Comparison of ENCODE assay signal across 9 mouse cellular contexts in the genomic region with DNA sequence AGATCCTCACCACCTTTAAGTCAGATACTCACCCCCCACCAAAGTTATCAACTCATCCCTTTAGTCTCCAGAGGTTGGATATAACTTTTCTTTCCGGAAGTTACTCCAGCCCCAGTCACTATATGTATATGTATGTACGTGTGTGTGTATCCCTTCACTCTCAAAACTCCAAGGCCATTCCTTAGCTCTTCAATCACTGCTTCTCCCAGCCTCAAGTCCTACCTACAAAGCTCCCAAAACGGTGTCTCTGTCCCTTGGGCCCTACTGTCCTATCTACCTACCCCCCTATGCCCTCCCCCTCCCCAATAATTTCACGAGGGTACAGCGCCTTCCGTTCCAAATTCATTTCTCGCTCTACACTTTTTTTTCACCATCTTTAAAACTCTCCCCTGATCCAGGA. TPM values are rescaled to one million over a fixed set of nuclear protein-coding genes. Genes with fewer than 3 reads are reported as not detected.
A peak's percentile ranks its signal among the peaks of the same experiment; 100 is the strongest.
DNase-seq lines count a peak whose midpoint lies in the region; ATAC-seq and TF ChIP-seq lines count a peak whose summit lies in the region.
"Had no signal": no experiment of that assay in that cellular context is flagged by ENCODE, and none has a peak within 500 bp of the region (broad histone marks: within the 10 kb centered on the region; RNA-seq: fewer than 3 reads in every experiment).

No protein-coding gene starts in this region.

- WGBS in heart, embryonic 16.5 days, result 10% methylated on average over 7 of the region's 7 CpGs
- WGBS in hindbrain, embryonic 13.5 days, result 21% methylated on average over 7 of the region's 7 CpGs
- WGBS in midbrain, embryonic 14.5 days, result 24% methylated on average over 7 of the region's 7 CpGs

- TF ChIP-seq RAD21 in MEL (IDR thresholded peaks at IDR 0.05; ENCODE audit: low read depth, low read length), result no peak

- peak overlapping the region; percentile 64 for H3K4me2 ChIP-seq in heart, embryonic 16.5 days (ENCODE audit: low read depth, low read length)
- peak overlapping the region; percentile 58 for H3K4me2 ChIP-seq in hindbrain, embryonic 13.5 days
- H3K4me2 ChIP-seq in midbrain, embryonic 14.5 days (ENCODE audit: low read length), result peak overlapping the region; percentile 64

- H3K4me3 ChIP-seq in heart, embryonic 16.5 days (ENCODE audit: low read length), result peak overlapping the region; percentile 68
- peak overlapping the region; percentile 98 to 99 for H3K4me3 ChIP-seq in MEL (ENCODE audit: control insufficient read depth in 1 of 2, insufficient read depth in 1 of 2, low read depth in 2 of 2, low read length in 2 of 2)
- H3K4me3 ChIP-seq in hindbrain, embryonic 13.5 days, result peak overlapping the region; percentile 58
- peak overlapping the region; percentile 51 for H3K4me3 ChIP-seq in midbrain, embryonic 14.5 days (replicated peaks; ENCODE audit: low read depth, low read length)

- TF ChIP-seq CTCF in MEL (IDR thresholded peaks at IDR 0.05 in 2 of 3, conservative IDR thresholded peaks at IDR 0.05 in 1 of 3; ENCODE audit: control insufficient read depth in 1 of 3, insufficient read depth in 1 of 3, low read depth in 2 of 3, low read length in 3 of 3, poor library complexity in 1 of 3, severe bottlenecking in 1 of 3), result no peak

- no peak for TF ChIP-seq POLR2A in MEL (IDR thresholded peaks at IDR 0.05; ENCODE audit: control insufficient read depth in 1 of 2, insufficient read depth in 1 of 2, low read depth in 1 of 2, low read length in 2 of 2, poor library complexity in 1 of 2)

- peak overlapping the region; percentile 88 for H3K27ac ChIP-seq in heart, embryonic 16.5 days (ENCODE audit: low read length)
- H3K27ac ChIP-seq in MEL (ENCODE audit: control insufficient read depth, low read depth, low read length), result no peak overlapping the region
- peak overlapping the region; percentile 74 for H3K27ac ChIP-seq in hindbrain, embryonic 13.5 days
- H3K27ac ChIP-seq in midbrain, embryonic 14.5 days (replicated peaks; ENCODE audit: low read depth, low read length), result no peak overlapping the region

- no peaks in the 10 kb centered on the region; the same call in 1 of the 2 replicates for H3K36me3 ChIP-seq in heart, embryonic 16.5 days (ENCODE audit: control insufficient read depth, insufficient read depth)
- H3K36me3 ChIP-seq in MEL (ENCODE audit: control insufficient read depth in 1 of 2, insufficient read depth in 2 of 2, low read length in 2 of 2), result peaks cover 0 to 6% of the 10 kb centered on the region in 2 experiments; a peak in 2 of 4 replicates
- H3K36me3 ChIP-seq in hindbrain, embryonic 13.5 days, result peaks cover 5% of the 10 kb centered on the region; the same call in 1 of the 2 replicates
- H3K36me3 ChIP-seq in midbrain, embryonic 14.5 days (ENCODE audit: control insufficient read depth, insufficient read depth, low read length), result peaks cover 6% of the 10 kb centered on the region; the same call in 1 of the 2 replicates

- peaks cover 2% of the 10 kb centered on the region; the same call in 1 of the 2 replicates for H3K4me1 ChIP-seq in heart, embryonic 16.5 days (ENCODE audit: control insufficient read depth, insufficient read depth, low read length)
- H3K4me1 ChIP-seq in MEL (ENCODE audit: control insufficient read depth in 1 of 2, insufficient read depth in 2 of 2, low read length in 2 of 2), result peaks cover 0 to 3% of the 10 kb centered on the region in 2 experiments; a peak in 1 of 4 replicates
- H3K4me1 ChIP-seq in hindbrain, embryonic 13.5 days (replicated peaks), result peaks cover 8% of the 10 kb centered on the region
- H3K4me1 ChIP-seq in midbrain, embryonic 14.5 days (ENCODE audit: control insufficient read depth, insufficient read depth, low read length), result no peaks in the 10 kb centered on the region

- intact Hi-C loops in left cerebral cortex, postnatal 36 days (cut with DNase I), result no loop called here

- no peaks in the 10 kb centered on the region for H3K27me3 ChIP-seq in heart, embryonic 16.5 days (ENCODE audit: control insufficient read depth, insufficient read depth, low read length)
- H3K27me3 ChIP-seq in MEL (ENCODE audit: control insufficient read depth in 1 of 2, insufficient read depth in 2 of 2, low read length in 2 of 2), result no peaks in the 10 kb centered on the region
- no peaks in the 10 kb centered on the region for H3K27me3 ChIP-seq in hindbrain, embryonic 13.5 days
- no peaks in the 10 kb centered on the region for H3K27me3 ChIP-seq in midbrain, embryonic 14.5 days (ENCODE audit: control insufficient read depth, insufficient read depth, low read length)

- peak overlapping the region; percentile 75 for H3K9ac ChIP-seq in heart, embryonic 16.5 days (ENCODE audit: low read length)
- H3K9ac ChIP-seq in MEL (ENCODE audit: control insufficient read depth, low read depth, low read length, poor library complexity, severe bottlenecking), result peak overlapping the region; percentile 94
- H3K9ac ChIP-seq in hindbrain, embryonic 13.5 days, result peak overlapping the region; percentile 77
- H3K9ac ChIP-seq in midbrain, embryonic 14.5 days (replicated peaks; ENCODE audit: low read length), result peak overlapping the region; percentile 54

- no peaks in the 10 kb centered on the region for H3K9me3 ChIP-seq in heart, embryonic 16.5 days (replicated peaks; ENCODE audit: control insufficient read depth, low read length)
- H3K9me3 ChIP-seq in MEL (replicated peaks; ENCODE audit: insufficient read depth, low read length), result no peaks in the 10 kb centered on the region
- no peaks in the 10 kb centered on the region for H3K9me3 ChIP-seq in hindbrain, embryonic 13.5 days
- H3K9me3 ChIP-seq in midbrain, embryonic 14.5 days (ENCODE audit: control insufficient read depth, low read length), result no peaks in the 10 kb centered on the region

- ATAC-seq in heart, embryonic 16.5 days (replicated peaks; ENCODE audit: extremely low read depth, insufficient read depth, low FRiP score), result peak; percentile 26; the same call in 1 of the 2 replicates
- peak; percentile 7; the same call in 1 of the 2 replicates for ATAC-seq in hindbrain, embryonic 13.5 days (ENCODE audit: low FRiP score)
- peak; percentile 32 for ATAC-seq in midbrain, embryonic 14.5 days (ENCODE audit: low FRiP score, low TSS enrichment)
- ATAC-seq in inflammation-experienced regulatory T-cells, adult 6 months, result no peak

- TF ChIP-seq EP300 in MEL (IDR thresholded peaks at IDR 0.05; ENCODE audit: low read depth in 1 of 2, low read length in 2 of 2), result no peak

- peaks cover 10% of the 10 kb centered on the region for H3K79me2 ChIP-seq in MEL (ENCODE audit: control insufficient read depth, insufficient read depth, low read length, poor library complexity)

- DNase-seq in heart, adult 11 months, result no peak
- peak; percentile 33 for DNase-seq in MEL (ENCODE audit: low read depth, low spot score)
- no peak for DNase-seq in midbrain, embryonic 14.5 days
- no peak for DNase-seq in left cerebral cortex, postnatal 36 days (ENCODE audit: low spot score in 2 of 2)
- DNase-seq in frontal cortex, adult 2 months (ENCODE audit: extremely low spot score in 1 of 2, low spot score in 1 of 2), result no peak
- DNase-seq: kidney, adult 11 months had no signal

TF ChIP-seq in MEL, 35 proteins besides CTCF, POLR2A, EP300 and RAD21:
- TF ChIP-seq BHLHE40 (IDR thresholded peaks at IDR 0.05; ENCODE audit: borderline replicate concordance, low read depth, low read length), result no peak
- no peak for TF ChIP-seq E2F4 (IDR thresholded peaks at IDR 0.05; ENCODE audit: borderline replicate concordance, low read depth, low read length)
- TF ChIP-seq JUND (IDR thresholded peaks at IDR 0.05; ENCODE audit: low read depth, low read length), result no peak
- TF ChIP-seq TAL1 (IDR thresholded peaks at IDR 0.05; ENCODE audit: low read length), result no peak
- no peak for TF ChIP-seq USF2 (IDR thresholded peaks at IDR 0.05; ENCODE audit: borderline replicate concordance in 1 of 2, insufficient read depth in 1 of 2, low read depth in 1 of 2, low read length in 2 of 2)
- TF ChIP-seq TCF12 (IDR thresholded peaks at IDR 0.05; ENCODE audit: low read depth, low read length), result no peak
- TF ChIP-seq POLR2AphosphoS2 (IDR thresholded peaks at IDR 0.05; ENCODE audit: low read length), result no peak
- no peak for TF ChIP-seq MAZ (IDR thresholded peaks at IDR 0.05; ENCODE audit: low read depth, low read length)
- TF ChIP-seq USF1 (IDR thresholded peaks at IDR 0.05; ENCODE audit: low read depth, low read length), result no peak
- no peak for TF ChIP-seq MYB (IDR thresholded peaks at IDR 0.05; ENCODE audit: low read depth, low read length)
- no peak for TF ChIP-seq MEF2A (IDR thresholded peaks at IDR 0.05; ENCODE audit: extremely low read depth, insufficient replicate concordance, low read depth, low read length, poor library complexity, severe bottlenecking)
- no peak for TF ChIP-seq UBTF (IDR thresholded peaks at IDR 0.05; ENCODE audit: borderline replicate concordance, insufficient read depth, low read depth, low read length)
- no peak for TF ChIP-seq ZMIZ1 (IDR thresholded peaks at IDR 0.05; ENCODE audit: low read depth, low read length)
- no peak for TF ChIP-seq GABPA (IDR thresholded peaks at IDR 0.05; ENCODE audit: low read depth, low read length)

RNA-seq across cellular contexts. Expression of gene Lamp2, which starts 0.8 kb away (rescaled TPM):
- polyA plus RNA-seq in heart, embryonic 16.5 days (2015; fragmentation: Nextera tagmentation; extraction: Ambion mirVana), result 137 and 161 TPM in 2 replicates
- 20.6 and 23.1 TPM in 2 replicates for total RNA-seq in MEL (2012; rRNA removed)
- 10 to 100 TPM; 28.9 to 80.5 TPM for polyA plus RNA-seq in MEL (2012; ENCODE audit: insufficient read depth in 1 of 2, insufficient read length in 2 of 2, low read depth in 1 of 2, low replicate concordance in 2 of 2, missing spikeins in 1 of 2)
- 61.3 and 66.0 TPM in 2 replicates for polyA plus RNA-seq in hindbrain, embryonic 13.5 days (2015; fragmentation: Nextera tagmentation; extraction: Ambion mirVana)
- 42.4 and 74.1 TPM in 2 replicates for polyA plus RNA-seq in midbrain, embryonic 14.5 days (2014; fragmentation: Nextera tagmentation; extraction: Ambion mirVana)
- polyA plus RNA-seq in inflammation-experienced regulatory T-cells, adult 6 months (2017; shearing (Covaris generic)), result 100 to 1,000 TPM in 1 of 3 experiments, 10 to 100 TPM in 2; 55.0 to 106 (median 76.3) TPM
- total RNA-seq in left cerebral cortex, postnatal 36 days (2021), result 10 to 100 TPM; 67.1 to 75.9 TPM
- 55.5 and 62.9 TPM in 2 replicates for polyA plus RNA-seq in frontal cortex, adult 2 months (2012; rRNA removed)

Comparison
In these comparisons a context has a peak if more than half of its experiments do, and no peak if none do; other contexts are left out.
1. H3K27ac ChIP-seq: peak in heart, embryonic 16.5 days (single experiment) and hindbrain, embryonic 13.5 days (single experiment); none in MEL (single experiment) and midbrain, embryonic 14.5 days (single experiment).
2. Peak in every context shown above with its lines, with median percentiles within 50 percentile points of each other: H3K4me2 ChIP-seq, H3K4me3 ChIP-seq and H3K9ac ChIP-seq.